Mouse (Mus musculus) midbrain, embryonic 16.5 days (tissue): ENCODE results near the gene Vamp2. TPM values are rescaled to one million over a fixed set of nuclear protein-coding genes. Genes with fewer than 3 reads are reported as not detected.

Source experiments
- ATAC-seq: fragments of 200-750 bp; cut with Nextera tagmentation; 2 replicates; pipeline ENCODE4 v1.8.0; 2017; ENCODE audit warnings: moderate TSS enrichment
- H3K27ac ChIP-seq: fragments of 300-500 bp; sonication (generic); 2 replicates; pipeline ENCODE4 v1.5.1; 2014; ENCODE audit warnings: mild to moderate bottlenecking, low read length, mixed read lengths
- H3K27me3 ChIP-seq: fragments of 300-500 bp; sonication (generic); 2 replicates; pipeline ENCODE4 v1.6.1; 2014; ENCODE audit warnings: low read depth, low read length, mixed read lengths; ENCODE audit not compliant: control insufficient read depth, insufficient read depth
- H3K36me3 ChIP-seq: fragments of 300-500 bp; sonication (generic); 2 replicates; pipeline ENCODE4 v1.6.1; 2014; ENCODE audit warnings: mild to moderate bottlenecking, low read length, moderate library complexity, mixed read lengths; ENCODE audit not compliant: control insufficient read depth, insufficient read depth
- H3K4me1 ChIP-seq: fragments of 300-500 bp; sonication (generic); 2 replicates; pipeline ENCODE4 v1.6.1; 2014; ENCODE audit warnings: mild to moderate bottlenecking, low read length, mixed read lengths; ENCODE audit not compliant: control insufficient read depth, insufficient read depth
- H3K4me2 ChIP-seq: fragments of 300-500 bp; sonication (generic); 2 replicates; pipeline ENCODE4 v1.6.1; 2014; ENCODE audit warnings: mild to moderate bottlenecking, low read length, mixed read lengths
- H3K4me3 ChIP-seq: fragments of 300-500 bp; sonication (generic); 2 replicates; pipeline ENCODE4 v1.5.1; 2014; ENCODE audit warnings: low read depth, mild to moderate bottlenecking, low read length, moderate library complexity, mixed read lengths
- H3K9ac ChIP-seq: fragments of 300-500 bp; sonication (generic); 2 replicates; pipeline ENCODE4 v1.6.1; 2014; ENCODE audit warnings: low read depth, low read length, mixed read lengths
- H3K9me3 ChIP-seq: fragments of 300-500 bp; sonication (generic); replicated peaks from 2 replicates; pipeline ENCODE4 v1.6.1; 2014; ENCODE audit warnings: mild to moderate bottlenecking, low read length, mixed read lengths; ENCODE audit not compliant: control insufficient read depth, poor library complexity, severe bottlenecking
- whole genome bisulfite sequencing: fragments of 180-500 bp; shearing (Covaris S2); extraction: QIAGEN DNeasy Blood & Tissue Kit; methylation state at CpG from one replicate; pipeline ENCODE4 v1.1.7; 2014; 5-methylcytosine and 5-hydroxymethylcytosine counted together
- polyA plus RNA-seq: library from polyadenylated mRNA; unstranded; fragments of >200 nt; fragmentation: Nextera tagmentation; extraction: Ambion mirVana; gene quantifications from 2 replicates; pipeline ENCODE4 v1.2.1, GENCODE M21; 2015

Gene Vamp2
- polyA plus RNA-seq, 1 experiment from 2014 or later: 438 TPM

GRCm38 (mm10) chr11:69125041-69125851 lies 37.0 kb downstream of the Vamp2 start:
- WGBS: under 1% methylated on average over 24 of the region's 24 CpGs
- no peaks in the 10 kb centered on the region for H3K9me3 ChIP-seq
- H3K4me3 ChIP-seq: peak overlapping the region; percentile 64
- peak overlapping the region; percentile 83 for H3K27ac ChIP-seq
- H3K9ac ChIP-seq: peak overlapping the region; percentile 64
- H3K4me2 ChIP-seq: peak overlapping the region; percentile 79
- H3K4me1 ChIP-seq: peaks cover 18% of the 10 kb centered on the region
- no peaks in the 10 kb centered on the region for H3K36me3 ChIP-seq
- peaks cover 3% of the 10 kb centered on the region for H3K27me3 ChIP-seq
- peak; percentile 52 for ATAC-seq

- peak within 1 kb of the TSS; percentile 83 for H3K27ac ChIP-seq
- H3K36me3 ChIP-seq: no peaks in the 10 kb centered on the region
- no peaks in the 10 kb centered on the region; the same call in 1 of the 2 replicates for H3K27me3 ChIP-seq
- peak within 1 kb of the TSS; percentile 64 for H3K9ac ChIP-seq
- ATAC-seq: no peak
- peak within 1 kb of the TSS; percentile 64 for H3K4me3 ChIP-seq
- H3K9me3 ChIP-seq: no peaks in the 10 kb centered on the region
- peak within 1 kb of the TSS; percentile 79 for H3K4me2 ChIP-seq
- 1% methylated on average over 3 of the region's 3 CpGs for WGBS
- peaks cover 13% of the 10 kb centered on the region for H3K4me1 ChIP-seq
These were observed 37.4 kb downstream of the Vamp2 start, which contains the start of gene Aloxe3 for GRCm38 (mm10) chr11:69125852-69125918. TSS of gene Aloxe3 (plus strand) at chr11:69125896.

- peak overlapping the region; percentile 83 for H3K27ac ChIP-seq
These were observed 37.8 kb downstream of the Vamp2 start for GRCm38 (mm10) chr11:69125919-69126705.

GRCm38 (mm10) chr11:69126706-69127095 lies 38.4 kb downstream of the Vamp2 start:
- ATAC-seq: no peak
- H3K4me1 ChIP-seq: peaks cover 8% of the 10 kb centered on the region; the same call in 1 of the 2 replicates
- H3K27ac ChIP-seq: no peak overlapping the region
- H3K9ac ChIP-seq: peak overlapping the region; percentile 64
- H3K27me3 ChIP-seq: no peaks in the 10 kb centered on the region; the same call in 1 of the 2 replicates
- H3K4me3 ChIP-seq: peak overlapping the region; percentile 64
- H3K9me3 ChIP-seq: no peaks in the 10 kb centered on the region
- no peaks in the 10 kb centered on the region for H3K36me3 ChIP-seq
- peak overlapping the region; percentile 79 for H3K4me2 ChIP-seq
- WGBS: 33% methylated on average over 2 of the region's 2 CpGs

More at GRCm38 (mm10) chr11:69125919-69126705, 37.8 kb downstream of the Vamp2 start:
- WGBS: 10% methylated on average over 20 of the region's 20 CpGs
- peaks cover 9% of the 10 kb centered on the region for H3K4me1 ChIP-seq
- H3K9ac ChIP-seq: peak overlapping the region; percentile 64
- no peak for ATAC-seq
- H3K27me3 ChIP-seq: no peaks in the 10 kb centered on the region; the same call in 1 of the 2 replicates
- no peaks in the 10 kb centered on the region for H3K9me3 ChIP-seq
- H3K36me3 ChIP-seq: no peaks in the 10 kb centered on the region
- H3K4me3 ChIP-seq: peak overlapping the region; percentile 64
- peak overlapping the region; percentile 79 for H3K4me2 ChIP-seq

- Histone ChIP-seq H3K27me3 (no peaks in the 10 kb centered on the region; the same call in 1 of the 2 replicates), H3K36me3 (no peaks in the 10 kb centered on the region), H3K9me3 (no peaks in the 10 kb centered on the region), H3K27ac (no peak overlapping the region), H3K4me3 (no peak overlapping the region), H3K4me1 (peaks cover 8% of the 10 kb centered on the region; the same call in 1 of the 2 replicates), H3K9ac (no peak overlapping the region), H3K4me2 (no peak overlapping the region)
- no peak for ATAC-seq
- WGBS: 77% methylated on average over 8 of the region's 8 CpGs
These were observed 40.3 kb downstream of the Vamp2 start for GRCm38 (mm10) chr11:69128426-69129122.

- WGBS: 16% methylated on average over 5 of the region's 5 CpGs
- peaks cover 5% of the 10 kb centered on the region; the same call in 1 of the 2 replicates for H3K4me1 ChIP-seq
- ATAC-seq: peak; percentile 57; the same call in 1 of the 2 replicates
- H3K27me3 ChIP-seq: no peaks in the 10 kb centered on the region; the same call in 1 of the 2 replicates
- peak overlapping the region; percentile 77 for H3K4me2 ChIP-seq
- H3K36me3 ChIP-seq: no peaks in the 10 kb centered on the region
- peak overlapping the region; percentile 45 for H3K4me3 ChIP-seq
- H3K9ac ChIP-seq: peak overlapping the region; percentile 68; the same call in 1 of the 2 replicates
- no peaks in the 10 kb centered on the region for H3K9me3 ChIP-seq
- no peak overlapping the region for H3K27ac ChIP-seq
These were observed 45.3 kb downstream of the Vamp2 start for GRCm38 (mm10) chr11:69133566-69133922.

- H3K27me3 ChIP-seq: no peaks in the 10 kb centered on the region; the same call in 1 of the 2 replicates
- ATAC-seq: peak; percentile 80
- 2% methylated on average over 34 of the region's 34 CpGs for WGBS
- peaks cover 5% of the 10 kb centered on the region; the same call in 1 of the 2 replicates for H3K4me1 ChIP-seq
- peak overlapping the region; percentile 45 for H3K4me3 ChIP-seq
- peak overlapping the region; percentile 77 for H3K4me2 ChIP-seq
- H3K36me3 ChIP-seq: no peaks in the 10 kb centered on the region
- H3K9me3 ChIP-seq: no peaks in the 10 kb centered on the region
- H3K27ac ChIP-seq: peak overlapping the region; percentile 66; the same call in 1 of the 2 replicates
- H3K9ac ChIP-seq: peak overlapping the region; percentile 68
These were observed 45.8 kb downstream of the Vamp2 start for GRCm38 (mm10) chr11:69133923-69134621.

- Histone ChIP-seq H3K9me3 (no peaks in the 10 kb centered on the region), H3K9ac (peak overlapping the region; percentile 68)
- ATAC-seq: 0 out of 2 replicates have a peak, but pooled peaks have one; percentile 19
These were observed 46.3 kb downstream of the Vamp2 start for GRCm38 (mm10) chr11:69134622-69134968.

More at GRCm38 (mm10) chr11:69134622-69134968, 46.3 kb downstream of the Vamp2 start:
- Histone ChIP-seq H3K27ac (no peak overlapping the region), H3K36me3 (no peaks in the 10 kb centered on the region), H3K4me1 (peaks cover 5% of the 10 kb centered on the region; the same call in 1 of the 2 replicates), H3K4me3 (peak overlapping the region; percentile 45), H3K27me3 (no peaks in the 10 kb centered on the region; the same call in 1 of the 2 replicates), H3K4me2 (peak overlapping the region; percentile 77)
- 27% methylated on average over 8 of the region's 8 CpGs for WGBS
